Mouse (Mus musculus): Measurements from ENCODE around the gene Lasp1. TPM values are rescaled to one million over a fixed set of nuclear protein-coding genes. Genes with fewer than 3 reads are reported as not detected.
"Not testable (repeated sequence)": the region's sequence is repeated elsewhere in the genome, so short reads cannot be mapped to it uniquely, and the experiment has no call there.

Gene Lasp1
- polyA plus RNA-seq, 1 experiment from 2014 or later = 137 TPM

DNA sequence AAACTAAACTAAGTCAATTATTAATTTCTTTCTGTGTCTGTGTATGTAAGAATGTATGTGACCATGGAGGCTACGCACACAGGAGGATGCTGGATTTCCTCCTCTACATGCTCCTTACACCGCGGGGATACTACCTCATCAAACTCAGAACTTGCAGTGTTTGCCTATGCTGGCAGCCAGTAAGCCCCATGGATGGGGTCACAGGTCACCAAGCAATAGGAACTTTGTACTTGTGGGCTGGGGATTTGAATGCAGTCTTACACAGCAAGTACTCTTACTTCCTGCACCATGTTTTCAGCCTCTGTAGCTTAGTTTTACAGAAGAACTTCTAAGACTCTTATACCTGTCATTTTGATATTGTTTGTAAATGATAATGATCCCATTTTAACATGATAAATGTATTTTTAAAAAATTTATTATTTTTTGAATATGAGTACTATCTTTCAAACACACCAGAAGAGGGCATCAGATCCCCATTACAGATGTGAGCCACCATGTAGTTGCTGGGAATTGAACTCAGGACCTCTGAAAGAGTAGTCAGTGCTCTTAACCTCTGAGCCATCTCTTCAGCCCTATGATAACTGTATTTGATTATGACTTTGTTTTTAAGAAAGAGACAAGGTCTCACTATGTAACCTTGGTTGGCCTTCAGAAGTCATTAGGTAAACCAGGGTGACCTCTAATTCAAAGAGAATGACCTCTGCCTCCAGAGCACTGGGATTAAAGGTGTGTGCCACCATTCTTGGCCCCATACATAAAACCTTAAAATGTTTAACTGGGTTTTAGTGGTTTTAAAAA is 67.5 kb downstream of the Lasp1 start:
- H3K4me1 ChIP-seq (replicated peaks) = no peaks in the 10 kb centered on the region
- 86% methylated on average over 3 of the region's 3 CpGs for WGBS
- H3K36me3 ChIP-seq = no peaks in the 10 kb centered on the region
- H3K27me3 ChIP-seq = no peaks in the 10 kb centered on the region
- H3K9ac ChIP-seq (replicated peaks) = no peak overlapping the region
- H3K4me3 ChIP-seq (replicated peaks) = no peak overlapping the region
- no peak for ATAC-seq
- H3K27ac ChIP-seq = no peak overlapping the region
- no peaks in the 10 kb centered on the region for H3K9me3 ChIP-seq
- H3K4me2 ChIP-seq (replicated peaks) = no peak overlapping the region

DNA sequence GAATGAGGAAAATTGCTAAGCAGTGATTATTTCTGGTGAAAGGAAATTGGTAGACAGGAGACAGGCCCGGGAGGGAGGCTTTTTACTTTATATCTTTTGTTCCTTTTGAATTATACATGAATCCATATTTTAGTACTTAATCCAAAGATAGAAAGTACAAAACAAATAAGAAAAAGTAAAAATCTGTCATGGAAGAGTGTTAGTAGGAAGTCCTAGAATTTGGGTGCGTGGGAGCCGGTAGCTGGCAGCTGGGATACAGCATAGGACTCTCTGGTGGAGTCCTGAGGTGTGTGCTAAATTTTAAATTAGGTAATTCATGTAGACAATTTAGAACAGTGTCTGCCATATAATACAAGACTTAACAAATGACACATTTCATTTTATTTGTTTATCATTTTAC is 68.8 kb downstream of the Lasp1 start:
- no peaks in the 10 kb centered on the region for H3K9me3 ChIP-seq
- H3K36me3 ChIP-seq = no peaks in the 10 kb centered on the region
- WGBS = 86% methylated on average over 3 of the region's 3 CpGs
- no peak overlapping the region for H3K9ac ChIP-seq (replicated peaks)
- no peak for ATAC-seq
- no peaks in the 10 kb centered on the region for H3K4me1 ChIP-seq (replicated peaks)
- no peak overlapping the region for H3K4me3 ChIP-seq (replicated peaks)
- no peaks in the 10 kb centered on the region for H3K27me3 ChIP-seq
- no peak overlapping the region for H3K27ac ChIP-seq
- no peak overlapping the region for H3K4me2 ChIP-seq (replicated peaks)

DNA sequence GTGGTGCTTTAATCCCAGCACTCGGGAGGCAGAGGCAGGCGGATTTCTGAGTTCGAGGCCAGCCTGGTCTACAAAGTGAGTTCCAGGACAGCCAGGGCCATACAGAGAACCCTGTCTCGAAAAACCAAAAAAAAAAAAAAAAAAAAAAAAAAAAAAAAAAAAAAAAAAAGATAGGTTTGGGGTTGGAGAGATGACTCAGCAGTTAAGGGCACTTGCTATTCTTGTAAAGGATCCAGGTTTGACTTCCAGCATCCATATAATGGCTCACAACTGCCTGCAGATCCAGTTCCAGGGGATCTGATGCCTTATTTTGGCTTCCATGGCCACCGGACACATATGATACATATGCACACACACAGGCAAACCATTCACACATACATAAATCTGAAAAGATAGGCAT is 73.6 kb downstream of the Lasp1 start:
- not testable (repeated sequence) for H3K9me3 ChIP-seq; H3K36me3 ChIP-seq; H3K4me3 ChIP-seq (replicated peaks); H3K9ac ChIP-seq (replicated peaks); H3K4me1 ChIP-seq (replicated peaks); H3K27ac ChIP-seq; H3K27me3 ChIP-seq; H3K4me2 ChIP-seq (replicated peaks); ATAC-seq
- 86% methylated on average over 5 of the region's 5 CpGs for WGBS

DNA sequence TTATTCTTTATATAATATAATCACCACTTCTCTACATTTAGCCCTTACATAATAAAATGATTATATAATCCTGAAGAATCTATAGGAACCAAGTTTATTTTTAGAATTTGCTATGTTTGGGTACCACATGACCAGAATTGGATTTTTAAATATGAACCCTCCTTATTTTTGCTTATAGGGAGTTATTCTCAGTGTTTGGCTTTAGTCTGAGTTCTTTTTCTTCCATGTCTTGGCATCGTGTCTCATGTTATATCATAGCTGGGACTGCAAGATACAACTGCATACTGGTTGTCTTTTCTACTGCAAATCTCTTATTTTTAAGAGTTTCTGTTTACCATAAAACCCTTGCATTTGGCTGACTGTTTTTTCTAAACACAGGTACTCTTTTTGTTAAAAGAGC is 75.6 kb downstream of the Lasp1 start:
- WGBS = 95% methylated on average over 1 of the region's 1 CpGs
- H3K4me3 ChIP-seq (replicated peaks) = no peak overlapping the region
- no peaks in the 10 kb centered on the region for H3K27me3 ChIP-seq
- H3K9me3 ChIP-seq = no peaks in the 10 kb centered on the region
- no peaks in the 10 kb centered on the region for H3K4me1 ChIP-seq (replicated peaks)
- ATAC-seq = no peak
- no peak overlapping the region for H3K4me2 ChIP-seq (replicated peaks)
- no peaks in the 10 kb centered on the region for H3K36me3 ChIP-seq
- H3K27ac ChIP-seq = no peak overlapping the region
- no peak overlapping the region for H3K9ac ChIP-seq (replicated peaks)

DNA sequence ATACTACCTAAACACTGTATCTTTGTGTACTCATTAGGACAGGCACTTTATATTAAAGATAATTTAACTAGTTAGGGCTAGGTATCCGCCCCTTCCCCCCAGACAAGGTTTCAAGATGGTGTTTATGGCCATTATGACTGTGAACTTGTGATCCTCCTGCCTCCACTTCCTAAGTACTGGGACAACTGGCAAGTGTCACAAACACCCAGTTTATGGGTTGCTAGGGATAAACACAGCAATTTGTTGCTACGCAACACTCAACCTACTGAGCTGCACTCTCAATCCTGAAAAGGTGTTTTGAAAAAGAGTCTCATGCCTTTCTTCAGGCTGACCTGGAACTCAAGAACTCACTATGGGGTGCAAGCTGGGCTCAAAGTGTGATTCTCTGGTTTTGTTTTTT is 78.5 kb downstream of the Lasp1 start:
- no peaks in the 10 kb centered on the region for H3K4me1 ChIP-seq (replicated peaks)
- no peak for ATAC-seq
- H3K36me3 ChIP-seq = no peaks in the 10 kb centered on the region
- no peaks in the 10 kb centered on the region for H3K9me3 ChIP-seq
- 82% methylated on average over 2 of the region's 2 CpGs for WGBS
- no peak overlapping the region for H3K4me3 ChIP-seq (replicated peaks)
- H3K9ac ChIP-seq (replicated peaks) = no peak overlapping the region
- no peak overlapping the region for H3K4me2 ChIP-seq (replicated peaks)
- H3K27ac ChIP-seq = no peak overlapping the region
- H3K27me3 ChIP-seq = no peaks in the 10 kb centered on the region

DNA sequence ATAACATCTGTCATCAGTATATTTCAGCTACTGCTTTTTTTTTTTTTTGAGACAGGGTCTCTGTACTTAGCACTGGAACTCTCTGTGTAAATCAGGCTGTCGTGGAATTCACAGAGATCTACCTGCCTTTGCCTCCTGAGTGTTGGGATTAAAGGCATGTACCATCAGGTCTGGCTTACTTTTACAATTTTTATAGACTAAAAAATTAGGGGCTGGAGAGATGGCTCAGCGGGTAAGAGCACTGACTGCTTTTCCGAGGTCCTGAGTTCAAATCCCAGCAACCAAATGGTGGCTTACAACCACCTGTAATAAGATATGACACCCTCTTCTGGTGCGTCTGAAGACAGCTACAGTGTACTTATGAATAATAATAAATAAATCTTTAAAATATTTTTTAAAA is 81.6 kb downstream of the Lasp1 start:
- no peaks in the 10 kb centered on the region for H3K36me3 ChIP-seq
- H3K4me1 ChIP-seq (replicated peaks) = no peaks in the 10 kb centered on the region
- H3K4me3 ChIP-seq (replicated peaks) = no peak overlapping the region
- no peak overlapping the region for H3K27ac ChIP-seq
- H3K4me2 ChIP-seq (replicated peaks) = no peak overlapping the region
- H3K9ac ChIP-seq (replicated peaks) = no peak overlapping the region
- no peaks in the 10 kb centered on the region for H3K9me3 ChIP-seq
- 95% methylated on average over 4 of the region's 4 CpGs for WGBS
- H3K27me3 ChIP-seq = no peaks in the 10 kb centered on the region
- ATAC-seq = no peak

DNA sequence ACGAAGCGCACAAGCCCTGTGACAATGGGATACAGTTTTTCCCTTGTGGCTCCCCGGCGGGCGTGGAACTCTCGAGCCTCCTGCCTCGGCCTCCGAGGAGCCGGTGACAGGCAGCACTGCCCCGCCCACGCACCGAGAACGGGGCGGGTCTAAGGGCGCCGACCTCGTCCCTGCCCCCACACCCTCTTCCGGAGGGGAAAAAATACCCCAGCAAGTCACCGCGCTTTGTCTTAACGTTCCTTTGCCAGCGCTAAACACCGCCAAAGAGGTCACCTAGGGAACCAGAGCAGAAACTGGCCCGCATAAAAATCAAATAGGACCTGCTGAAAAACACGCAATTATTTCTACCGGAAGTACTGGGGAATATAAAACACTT is 84.7 kb downstream of the Lasp1 start:
- Histone ChIP-seq H3K27ac (peak overlapping the region; percentile 77), H3K4me1 (replicated peaks) (no peaks in the 10 kb centered on the region), H3K36me3 (no peaks in the 10 kb centered on the region), H3K9ac (replicated peaks) (peak overlapping the region; percentile 30), H3K4me2 (replicated peaks) (peak overlapping the region; percentile 63), H3K27me3 (no peaks in the 10 kb centered on the region), H3K9me3 (no peaks in the 10 kb centered on the region), H3K4me3 (replicated peaks) (peak overlapping the region; percentile 59)
- WGBS = 3% methylated on average over 26 of the region's 26 CpGs
- ATAC-seq = peak; percentile 57

DNA sequence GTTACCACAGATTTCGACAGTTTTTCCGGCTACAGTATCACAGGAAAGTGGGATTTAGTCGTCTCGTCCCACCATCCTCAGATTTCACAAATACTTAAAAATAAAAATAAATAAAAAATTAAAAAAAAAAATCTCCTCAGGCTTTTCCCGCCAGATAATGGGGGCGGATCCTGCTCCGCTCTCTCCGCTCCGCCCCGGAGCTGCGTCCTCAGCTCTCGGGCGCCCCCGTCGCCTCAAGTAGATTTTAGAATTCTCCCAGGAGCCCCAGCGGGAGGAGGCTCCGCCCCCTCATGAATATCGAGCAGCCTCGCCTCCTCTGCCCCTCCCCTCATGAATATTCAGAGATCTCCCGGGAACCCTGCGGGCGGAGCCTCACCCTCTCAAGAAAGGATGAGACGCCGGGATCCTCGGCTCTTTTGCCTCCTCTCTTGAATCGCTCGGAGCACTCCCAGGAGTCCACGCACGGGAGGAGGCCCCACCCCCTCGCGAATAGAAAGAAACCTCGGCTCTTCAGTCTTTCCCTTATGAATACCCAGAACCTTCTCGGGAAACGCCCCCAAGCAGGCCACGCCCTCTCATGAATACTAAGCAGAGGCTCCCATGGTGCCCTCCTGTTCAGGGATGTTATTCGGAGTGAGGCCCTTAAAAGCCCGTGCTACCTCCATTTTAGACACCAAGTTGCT is 85.3 kb downstream of the Lasp1 start, which contains the start of gene Fbxo47:
Fbxo47 (minus strand) TSS at position 237 of the 683 bp plus-strand sequence.
- H3K4me1 ChIP-seq (replicated peaks) = no peaks in the 10 kb centered on the region
- peak within 1 kb of the TSS; percentile 90 for H3K27ac ChIP-seq
- H3K36me3 ChIP-seq = no peaks in the 10 kb centered on the region
- WGBS = under 1% methylated on average over 37 of the region's 37 CpGs
- no peaks in the 10 kb centered on the region for H3K27me3 ChIP-seq
- peak within 1 kb of the TSS; percentile 59 for H3K4me3 ChIP-seq (replicated peaks)
- H3K9me3 ChIP-seq = no peaks in the 10 kb centered on the region
- peak; percentile 96 for ATAC-seq
- H3K4me2 ChIP-seq (replicated peaks) = peak within 1 kb of the TSS; percentile 63
- H3K9ac ChIP-seq (replicated peaks) = peak within 1 kb of the TSS; percentile 39

DNA sequence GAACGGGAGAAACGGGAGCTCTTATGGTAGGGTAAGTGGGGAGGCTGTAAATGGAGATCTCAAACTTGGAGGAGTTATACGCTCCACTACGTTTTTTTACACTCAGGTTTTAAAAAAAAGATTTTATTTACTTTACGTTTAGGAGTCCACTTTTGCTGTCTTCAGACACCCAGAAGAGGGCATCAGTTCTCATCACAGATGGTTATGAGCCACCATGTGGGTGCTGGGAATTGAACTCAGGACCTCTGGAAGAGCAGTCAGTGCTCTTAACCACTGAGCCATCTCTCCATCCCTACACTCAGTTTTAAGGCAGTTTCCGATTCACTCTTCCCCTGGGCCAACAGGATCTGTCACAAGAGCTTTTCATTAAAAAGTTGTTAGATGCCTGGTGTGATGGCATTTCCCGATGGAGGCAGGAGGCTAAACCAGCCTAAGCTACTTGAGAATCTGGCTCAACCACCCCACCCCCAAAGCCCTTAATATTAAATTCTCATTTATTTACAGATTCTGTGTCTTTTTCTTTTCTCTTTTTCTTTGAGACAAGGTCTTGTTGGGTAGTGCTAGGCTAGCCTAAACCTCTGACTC is 85.9 kb downstream of the Lasp1 start:
- no peaks in the 10 kb centered on the region for H3K9me3 ChIP-seq
- H3K4me2 ChIP-seq (replicated peaks) = peak overlapping the region; percentile 63
- H3K27me3 ChIP-seq = no peaks in the 10 kb centered on the region
- no peaks in the 10 kb centered on the region for H3K4me1 ChIP-seq (replicated peaks)
- 31% methylated on average over 7 of the region's 7 CpGs for WGBS
- H3K36me3 ChIP-seq = no peaks in the 10 kb centered on the region
- H3K27ac ChIP-seq = peak overlapping the region; percentile 90
- peak; percentile 29 for ATAC-seq
- H3K4me3 ChIP-seq (replicated peaks) = peak overlapping the region; percentile 59
- 0 out of 2 replicates have a peak overlapping the region, but pooled peaks have one; percentile 39 for H3K9ac ChIP-seq (replicated peaks)

DNA sequence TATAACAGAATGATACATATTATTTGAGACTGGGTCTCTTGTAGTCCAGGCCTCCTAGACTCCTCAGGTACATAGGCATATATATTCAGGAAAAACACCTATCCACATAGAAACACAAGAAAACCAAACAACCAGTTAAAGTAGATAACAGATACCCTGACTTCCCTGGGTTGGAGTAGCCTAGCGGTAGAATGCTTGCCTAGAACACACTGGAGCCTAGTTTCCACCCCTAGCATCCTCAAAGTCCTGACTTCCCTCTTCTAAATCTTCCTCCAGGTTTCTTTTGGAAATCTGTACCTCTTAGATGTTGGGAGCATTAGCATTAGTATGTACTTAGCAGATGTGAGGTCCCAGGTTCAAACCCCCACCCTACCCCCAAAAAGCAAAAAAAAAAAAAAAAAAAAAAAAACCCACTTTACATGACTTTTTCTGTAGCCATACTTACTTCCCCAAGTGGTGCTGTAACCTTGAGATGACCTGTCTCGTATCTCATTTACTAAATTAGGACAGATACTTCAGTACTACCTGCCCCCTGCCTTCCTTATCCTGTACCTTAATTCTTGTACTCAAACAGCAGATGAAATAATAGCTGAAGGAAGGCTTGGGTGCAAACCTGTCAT is 86.6 kb downstream of the Lasp1 start:
- Histone ChIP-seq H3K9me3 (no peaks in the 10 kb centered on the region), H3K27me3 (no peaks in the 10 kb centered on the region), H3K27ac (no peak overlapping the region), H3K9ac (replicated peaks) (no peak overlapping the region), H3K4me3 (replicated peaks) (no peak overlapping the region), H3K4me2 (replicated peaks) (no peak overlapping the region), H3K36me3 (no peaks in the 10 kb centered on the region), H3K4me1 (replicated peaks) (no peaks in the 10 kb centered on the region)
- 97% methylated on average over 2 of the region's 2 CpGs for WGBS
- no peak for ATAC-seq
